Mouse (Mus musculus) olfactory bulb, adult 2 months (tissue): ENCODE measurements around the gene B9d2. TPM values are rescaled to one million over a fixed set of nuclear protein-coding genes. Genes with fewer than 3 reads are reported as not detected.
"Not testable (repeated sequence)": the region's sequence is repeated elsewhere in the genome, so short reads cannot be mapped to it uniquely, and the experiment has no call there.

Source experiments
- H3K27ac ChIP-seq: fragments of 200-500 bp; 2 replicates; pipeline ENCODE4 v1.5.1; 2012; ENCODE audit warnings: low read depth, low read length; ENCODE audit not compliant: insufficient read depth
- H3K4me1 ChIP-seq: fragments of 200-500 bp; 2 replicates; pipeline ENCODE4 v1.6.1; 2012; ENCODE audit warnings: low read length; ENCODE audit not compliant: control insufficient read depth, insufficient read depth
- H3K4me3 ChIP-seq: fragments of 200-500 bp; 2 replicates; pipeline ENCODE4 v1.5.1; 2012; ENCODE audit warnings: mild to moderate bottlenecking, low read depth, low read length, moderate library complexity; ENCODE audit not compliant: insufficient read depth
- CTCF ChIP-seq: fragments of 200-500 bp; IDR thresholded peaks from 2 replicates; pipeline ENCODE4 v1.5.1; 2012; ENCODE audit warnings: low read depth, mild to moderate bottlenecking, low read length, moderate library complexity; ENCODE audit not compliant: insufficient read depth
- POLR2A ChIP-seq: fragments of 200-500 bp; IDR thresholded peaks from 2 replicates; pipeline ENCODE4 v1.6.1; 2012; ENCODE audit warnings: mild to moderate bottlenecking, low read depth, low read length, moderate library complexity; ENCODE audit not compliant: insufficient read depth
- WGBS: fragments of 180-500 bp; shearing (Covaris S2); methylation state at CpG from one replicate; pipeline ENCODE4 v1.1.7; 2018; 5-methylcytosine and 5-hydroxymethylcytosine counted together
- polyA plus RNA-seq: library from polyadenylated mRNA; stranded (reverse); fragments of >200 nt; gene quantifications from 2 replicates; pipeline ENCODE4 v1.2.4, GENCODE M21; 2012; ENCODE audit warnings: low replicate concordance; ENCODE audit not compliant: missing spikeins, insufficient read depth, insufficient read length

Gene B9d2
- polyA plus RNA-seq, 1 experiment: not detected

DNA sequence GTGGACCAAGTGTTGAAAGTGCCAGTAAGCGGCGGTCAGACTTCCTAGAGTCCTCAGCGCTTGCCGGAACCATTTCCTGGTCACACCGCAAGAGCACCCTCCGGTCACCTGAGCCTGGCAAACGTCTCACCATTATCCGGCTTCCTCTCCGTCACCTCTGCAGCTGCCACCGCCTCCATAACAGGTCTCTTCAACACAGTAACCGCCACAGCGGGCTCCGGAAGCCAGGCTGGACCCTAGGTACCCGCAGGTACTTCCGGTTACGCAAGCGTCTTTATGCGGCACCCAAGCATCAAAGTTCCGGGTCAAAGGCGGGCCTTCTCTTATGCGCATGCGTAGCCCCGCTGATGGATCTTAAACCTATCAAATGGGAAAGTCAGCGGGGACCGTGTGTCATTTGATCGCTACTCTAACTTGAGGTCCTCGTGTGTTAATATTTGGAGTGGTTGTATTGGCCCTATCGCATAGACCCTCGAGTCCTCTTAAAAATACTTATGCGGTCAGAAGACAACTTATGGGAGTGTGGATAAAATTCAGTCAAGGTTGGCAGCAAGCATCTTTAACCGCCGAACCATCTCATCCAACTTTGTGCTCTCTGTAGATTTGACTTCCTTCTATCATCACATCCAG is 38.3 kb downstream of the B9d2 start, which contains the start of gene Ccdc97:
Gene Ccdc97 (minus strand): TSS at position 301 of the 630 bp plus-strand sequence.
- 4% methylated on average over 32 of the region's 32 CpGs for WGBS
- H3K4me1 ChIP-seq: peaks cover 7% of the 10 kb centered on the region; the same call in 1 of the 2 replicates
- H3K27ac ChIP-seq: peak within 1 kb of the TSS; percentile 68
- peak; percentile 73 for TF ChIP-seq POLR2A
- no peak for TF ChIP-seq CTCF
- H3K4me3 ChIP-seq: peak within 1 kb of the TSS; percentile 91

DNA sequence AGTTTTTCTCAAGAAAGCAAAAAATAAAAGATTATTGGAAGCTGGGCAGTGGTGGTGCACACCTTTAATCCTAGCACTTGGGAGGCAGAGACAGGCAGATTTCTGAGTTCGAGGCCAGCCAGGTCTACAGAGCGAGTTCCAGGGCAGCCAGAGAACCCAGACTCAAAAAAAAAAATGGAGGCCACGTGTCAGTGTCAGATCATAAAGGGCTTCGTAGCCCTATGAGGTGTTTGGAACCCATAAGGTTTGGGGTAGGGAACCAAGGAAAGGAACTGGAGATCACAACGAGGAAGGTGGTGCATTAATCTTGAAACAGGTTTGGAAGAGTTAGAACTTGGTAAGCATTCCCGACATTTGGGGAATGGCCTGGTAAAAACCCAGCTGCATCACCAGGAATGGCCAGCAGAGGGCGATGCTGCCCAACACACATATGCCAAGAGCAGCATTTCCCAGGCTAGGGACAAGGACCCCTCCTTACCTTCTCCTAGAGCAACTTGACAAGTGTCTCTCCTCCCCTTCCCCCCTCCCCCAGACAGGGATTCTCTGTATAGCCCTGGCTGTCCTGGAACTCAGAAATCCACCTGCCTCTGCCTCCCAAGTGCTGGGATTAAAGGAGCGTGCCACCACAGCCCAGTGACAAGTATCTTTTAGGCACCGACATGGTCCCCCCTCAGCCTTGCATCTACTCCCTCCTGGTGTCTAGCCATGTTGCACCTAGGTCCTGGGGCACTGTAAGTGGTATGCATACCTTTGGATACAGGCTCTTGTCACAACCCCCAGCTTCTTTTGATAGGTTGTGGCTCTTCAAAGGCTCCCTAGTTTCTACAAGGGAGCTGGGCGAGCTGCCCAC is 39.4 kb downstream of the B9d2 start:
- peaks cover 7% of the 10 kb centered on the region; the same call in 1 of the 2 replicates for H3K4me1 ChIP-seq
- no peak overlapping the region for H3K27ac ChIP-seq
- no peak overlapping the region for H3K4me3 ChIP-seq
- WGBS: 56% methylated on average over 10 of the region's 10 CpGs
- TF ChIP-seq CTCF (peak; percentile 76), POLR2A (no peak)

DNA sequence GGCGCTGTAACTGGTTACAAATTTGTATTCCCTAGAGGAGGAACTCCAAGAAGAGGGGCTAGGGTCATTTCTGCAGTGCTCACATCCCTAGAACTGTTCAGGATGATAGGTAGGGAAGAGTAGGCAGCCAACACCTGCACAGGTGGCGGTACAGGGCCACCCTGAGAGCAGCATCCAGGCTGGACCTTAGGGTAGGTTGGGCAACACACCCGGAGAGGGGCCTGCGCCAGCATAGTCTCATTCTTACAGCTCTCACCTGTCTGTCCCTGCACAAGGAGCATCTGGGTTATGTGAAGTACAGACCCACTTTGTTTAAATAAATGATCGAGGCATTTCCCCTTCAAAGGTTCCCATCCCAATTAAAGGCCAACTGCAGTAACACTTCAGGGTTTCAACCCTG is 40.2 kb downstream of the B9d2 start:
- no peak overlapping the region for H3K4me3 ChIP-seq
- H3K4me1 ChIP-seq: peaks cover 9% of the 10 kb centered on the region; the same call in 1 of the 2 replicates
- WGBS: 85% methylated on average over 5 of the region's 5 CpGs
- TF ChIP-seq CTCF: no peak
- TF ChIP-seq POLR2A: no peak
- no peak overlapping the region for H3K27ac ChIP-seq

DNA sequence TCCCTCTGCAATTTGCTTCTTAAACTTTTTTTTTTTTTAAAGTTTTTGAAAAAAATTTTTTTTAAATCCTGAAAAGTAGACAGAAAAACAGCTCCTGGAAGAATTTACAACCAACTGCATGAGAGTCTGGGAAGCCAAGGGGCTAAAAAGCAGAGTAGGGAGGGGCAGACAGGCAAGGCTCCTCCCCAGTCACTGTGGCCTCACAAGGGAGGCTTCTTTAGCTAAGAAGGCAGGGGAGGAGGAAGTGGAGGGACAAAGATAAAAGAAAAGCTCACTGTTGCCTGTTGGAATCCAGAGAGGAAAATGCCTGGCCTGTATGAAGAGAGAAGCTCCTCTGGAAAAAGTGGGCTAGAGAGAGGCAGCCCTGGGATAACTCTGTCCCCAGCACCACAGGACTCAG is 41.2 kb downstream of the B9d2 start:
- H3K27ac ChIP-seq, H3K4me3 ChIP-seq: not testable (repeated sequence)
- peaks cover 15% of the 10 kb centered on the region; the same call in 1 of the 2 replicates for H3K4me1 ChIP-seq

DNA sequence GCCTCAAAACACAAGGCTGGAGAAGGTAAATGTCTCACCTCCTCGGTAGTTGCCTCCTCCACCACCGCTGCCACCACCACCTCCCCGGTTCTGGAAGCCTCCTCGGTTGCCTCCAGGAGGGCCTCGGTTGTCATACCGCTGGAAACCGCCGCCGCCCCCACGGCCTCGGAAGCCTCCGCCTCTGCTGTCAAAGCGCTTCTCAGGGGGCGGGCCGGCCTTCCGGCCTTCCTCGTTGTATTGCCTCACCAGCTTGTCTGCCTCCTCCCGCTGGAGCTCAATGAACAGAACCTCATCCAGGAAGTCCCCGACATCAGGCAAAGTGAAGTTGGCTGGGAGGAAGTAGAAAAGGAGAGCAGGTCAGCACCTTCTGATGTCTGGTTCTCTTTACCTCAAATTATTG is 45.3 kb downstream of the B9d2 start:
- peaks cover 8% of the 10 kb centered on the region; the same call in 1 of the 2 replicates for H3K4me1 ChIP-seq
- TF ChIP-seq CTCF (no peak), POLR2A (no peak)
- no peak overlapping the region for H3K4me3 ChIP-seq
- no peak overlapping the region for H3K27ac ChIP-seq
- 41% methylated on average over 19 of the region's 19 CpGs for WGBS

DNA sequence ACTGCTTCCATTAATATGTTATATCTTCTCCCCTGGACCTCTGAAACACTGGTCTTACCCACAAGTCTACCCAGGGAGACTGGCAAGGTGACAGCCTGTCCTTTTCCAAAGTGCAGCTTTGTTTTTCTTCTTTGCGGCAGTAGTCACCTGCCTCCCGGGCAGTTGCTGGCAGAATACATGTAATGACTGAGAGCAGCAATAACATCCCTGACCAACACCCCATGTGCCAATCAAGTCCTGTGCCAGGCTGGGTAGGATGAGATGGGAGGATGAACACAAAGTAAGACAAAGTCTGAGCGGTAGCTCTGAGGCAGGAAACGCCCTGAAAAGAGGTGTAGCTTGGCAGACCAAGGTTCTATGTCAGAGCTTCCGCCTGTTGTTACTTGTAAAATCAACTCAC is 47.2 kb downstream of the B9d2 start:
- TF ChIP-seq CTCF (no peak), POLR2A (no peak)

DNA sequence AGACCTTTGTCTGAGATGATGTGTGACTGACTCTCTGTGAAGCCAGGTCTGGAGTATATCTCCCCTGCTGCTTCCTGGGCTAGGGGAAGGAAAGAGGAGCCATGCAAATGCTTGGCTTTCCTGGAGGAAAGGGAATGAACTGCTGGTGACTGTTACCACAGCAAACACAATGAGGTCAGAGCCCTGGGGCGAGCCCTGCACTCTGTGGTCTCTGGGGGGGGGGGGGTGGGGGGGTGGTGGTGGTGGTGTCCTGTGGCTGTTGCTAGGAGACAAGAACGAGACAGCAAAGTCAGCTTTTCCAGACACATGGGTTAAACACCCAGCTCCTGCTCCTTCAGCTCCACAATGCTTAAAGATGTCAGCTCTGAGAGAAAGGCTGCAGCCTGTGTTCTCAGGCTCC is 48.8 kb downstream of the B9d2 start:
- H3K4me1 ChIP-seq: peaks cover 8% of the 10 kb centered on the region; the same call in 1 of the 2 replicates
- no peak overlapping the region for H3K4me3 ChIP-seq
- TF ChIP-seq CTCF (no peak), POLR2A (no peak)
- WGBS: 39% methylated on average over 2 of the region's 2 CpGs
- H3K27ac ChIP-seq: no peak overlapping the region

More for the DNA sequence above, 47.2 kb downstream of the B9d2 start:
- Histone ChIP-seq H3K27ac (no peak overlapping the region), H3K4me3 (no peak overlapping the region), H3K4me1 (peaks cover 8% of the 10 kb centered on the region; the same call in 1 of the 2 replicates)
- WGBS: 87% methylated on average over 5 of the region's 5 CpGs

DNA sequence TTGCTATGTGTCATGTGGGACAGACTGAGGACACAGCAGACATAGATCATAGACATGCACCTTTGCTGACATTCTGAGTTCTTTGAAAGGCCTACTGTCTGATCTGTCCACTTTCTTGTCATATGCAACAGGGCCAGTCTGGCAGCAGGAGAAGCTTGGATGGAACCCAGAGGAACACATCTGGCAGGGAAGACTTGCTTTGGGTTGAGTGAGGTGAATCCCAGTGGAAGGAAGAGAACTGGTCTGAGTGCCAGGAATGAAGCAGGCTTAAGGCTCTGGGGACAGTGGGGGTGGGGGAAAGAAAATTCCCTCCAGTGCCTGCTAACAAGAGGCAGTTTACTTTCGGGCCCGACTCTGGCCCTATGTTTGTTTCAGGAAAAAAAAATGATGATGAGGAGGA is 49.3 kb downstream of the B9d2 start:
- H3K27ac ChIP-seq: no peak overlapping the region
- peaks cover 8% of the 10 kb centered on the region; the same call in 1 of the 2 replicates for H3K4me1 ChIP-seq
- TF ChIP-seq POLR2A (no peak), CTCF (no peak)
- no peak overlapping the region for H3K4me3 ChIP-seq
- WGBS: 74% methylated on average over 2 of the region's 2 CpGs

DNA sequence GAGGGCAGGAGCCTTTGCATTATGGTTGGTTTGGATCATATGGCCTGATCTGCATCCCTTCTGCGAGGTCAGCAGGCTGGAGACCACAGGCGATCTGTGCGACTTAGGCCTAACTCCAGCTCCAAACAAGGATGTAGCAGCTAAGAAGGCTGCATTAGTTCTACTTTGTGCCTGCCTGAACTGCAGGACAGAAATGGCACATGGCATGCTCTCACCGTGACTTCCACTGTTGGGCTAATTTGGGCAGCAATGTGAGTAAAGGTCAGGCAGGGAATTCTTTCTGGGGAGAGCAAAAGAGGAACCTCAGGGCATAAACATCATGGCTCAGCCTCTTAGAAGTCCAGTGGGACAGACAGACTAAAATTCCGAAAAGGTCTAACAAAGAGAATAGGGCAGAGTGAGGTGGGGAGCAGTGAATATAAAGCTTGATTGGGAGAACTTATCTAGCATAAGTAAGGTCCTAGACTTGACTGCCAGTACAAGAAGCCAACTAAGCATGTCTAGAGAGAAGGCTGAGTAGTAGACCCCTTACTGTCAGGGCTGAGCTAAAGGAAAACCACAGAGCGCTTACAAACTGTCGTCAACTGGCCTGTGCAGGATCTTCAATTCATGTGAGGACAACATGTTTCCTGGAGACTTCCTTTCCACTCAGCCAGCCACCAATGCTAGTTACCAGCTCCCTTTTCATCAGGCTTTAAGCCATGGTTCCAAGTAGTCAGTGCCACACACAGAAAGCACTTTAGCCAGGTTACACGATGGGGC is 50.9 kb downstream of the B9d2 start:
- Histone ChIP-seq H3K27ac (no peak overlapping the region), H3K4me1 (no peaks in the 10 kb centered on the region), H3K4me3 (no peak overlapping the region)
- TF ChIP-seq POLR2A (no peak), CTCF (no peak)
- 86% methylated on average over 8 of the region's 8 CpGs for WGBS
